Mouse (Mus musculus) heart, postnatal 36 days (tissue): Measurements from ENCODE around the gene Zfp628. TPM values are rescaled to one million over a fixed set of nuclear protein-coding genes. Genes with fewer than 3 reads are reported as not detected.

ENCODE experiments used
- total RNA-seq, 2 experiments: library from RNA; stranded (reverse); gene quantifications; 2 replicates each; pipeline ENCODE4 v1.2.3; 2021

Zfp628 gene
- total RNA-seq, 2 experiments from 2014 or later = 7.2 to 9.2 TPM

Other genes with a start within 250 kb of the Zfp628 start
- 10 to 100 TPM; 27.2 to 34.7 TPM for gene Hspbp1, start 230.1 kb upstream of the Zfp628 start, total RNA-seq
- gene Brsk1, start 224.6 kb upstream of the Zfp628 start, total RNA-seq = 1 to 10 TPM; 1.2 TPM
- gene Tmem150b, start 190.0 kb upstream of the Zfp628 start, total RNA-seq = under 1 TPM; 0.11 to 0.30 TPM
- 10 to 100 TPM; 14.8 to 15.9 TPM for gene Kmt5c, start 175.1 kb upstream of the Zfp628 start, total RNA-seq
- gene Cox6b2, start 162.1 kb upstream of the Zfp628 start, total RNA-seq = 1 to 10 TPM; 1.9 to 2.3 TPM
- not detected for gene Fam71e2, start 143.9 kb upstream of the Zfp628 start, total RNA-seq
- gene Il11, start 132.4 kb upstream of the Zfp628 start, total RNA-seq = not detected
- gene Tmem190, start 132.3 kb upstream of the Zfp628 start, total RNA-seq = not detected
- 1 to 10 TPM; 4.4 to 5.7 TPM for gene Tmem238, start 125.6 kb upstream of the Zfp628 start, total RNA-seq
- gene Rpl28, start 122.3 kb upstream of the Zfp628 start, total RNA-seq = 100 to 1,000 TPM; 515 to 545 TPM
- 10 to 100 TPM; 89.8 to 95.7 TPM for gene Ube2s, start 102.6 kb upstream of the Zfp628 start, total RNA-seq
- gene Shisa7, start 70.5 kb upstream of the Zfp628 start, total RNA-seq = not detected
- gene Isoc2b, start 45.0 kb upstream of the Zfp628 start, total RNA-seq = 1 to 10 TPM; 3.9 to 4.6 TPM
- 10 to 100 TPM; 45.4 to 48.8 TPM for gene Isoc2a, start 38.1 kb upstream of the Zfp628 start, total RNA-seq
- gene Gm36210, start 8.7 kb upstream of the Zfp628 start, total RNA-seq = not detected
- 1 to 10 TPM; 4.3 to 5.1 TPM for gene Nat14, start 6.8 kb downstream of the Zfp628 start, total RNA-seq
- 1 to 10 TPM; 3.9 to 4.1 TPM for gene Ssc5d, start 10.6 kb downstream of the Zfp628 start, total RNA-seq
- gene Sbk2, start 49.2 kb downstream of the Zfp628 start, total RNA-seq = 10 to 100 TPM; 26.5 to 34.0 TPM
- gene Sbk3, start 56.0 kb downstream of the Zfp628 start, total RNA-seq = 10 to 100 TPM; 31.5 to 45.5 TPM
- gene Zfp579, start 80.9 kb downstream of the Zfp628 start, total RNA-seq = 10 to 100 TPM; 14.2 to 16.4 TPM
- gene Zfp524, start 99.2 kb downstream of the Zfp628 start, total RNA-seq = 10 to 100 TPM in 1 of 2 experiments, 1 to 10 TPM in 1; 9.7 to 10.4 TPM
- gene Fiz1, start 99.5 kb downstream of the Zfp628 start, total RNA-seq = 10 to 100 TPM; 17.0 to 21.6 TPM
- not detected for gene Gm44973, start 100.3 kb downstream of the Zfp628 start, total RNA-seq
- gene Zfp865, start 105.2 kb downstream of the Zfp628 start, total RNA-seq = 10 to 100 TPM; 14.1 to 14.9 TPM
- gene Ccdc106, start 105.3 kb downstream of the Zfp628 start, total RNA-seq = not detected
- not detected for gene 4632433K11Rik, start 118.9 kb downstream of the Zfp628 start, total RNA-seq
- 1 to 10 TPM; 5.2 to 6.1 TPM for gene Zfp784, start 123.2 kb downstream of the Zfp628 start, total RNA-seq
- 1 to 10 TPM; 5.6 to 5.7 TPM for gene Zfp580, start 136.3 kb downstream of the Zfp628 start, total RNA-seq
- 10 to 100 TPM; 62.4 to 70.8 TPM for gene U2af2, start 146.9 kb downstream of the Zfp628 start, total RNA-seq
- 100 to 1,000 TPM; 176 to 184 TPM for gene Epn1, start 165.0 kb downstream of the Zfp628 start, total RNA-seq
- not detected for gene Rfpl4, start 201.7 kb downstream of the Zfp628 start, total RNA-seq
- gene Rasl2-9, start 210.7 kb downstream of the Zfp628 start, total RNA-seq = 1 to 10 TPM; 6.2 to 6.9 TPM
- gene Vmn1r55, start 234.5 kb downstream of the Zfp628 start, total RNA-seq = not detected